Mouse (Mus musculus) liver, embryonic 11.5 days (tissue): Measurements from ENCODE around the gene Ilf3. TPM values are rescaled to one million over a fixed set of nuclear protein-coding genes. Genes with fewer than 3 reads are reported as not detected.
A peak's percentile ranks its signal among the peaks of the same experiment; 100 is the strongest.

Source experiments
- ATAC-seq: fragments of 200-750 bp; cut with Nextera tagmentation; replicated peaks from 2 replicates; pipeline ENCODE4 v1.8.0; 2017; ENCODE audit warnings: moderate number of reproducible peaks, mild to moderate bottlenecking, moderate TSS enrichment, moderate library complexity; ENCODE audit not compliant: low FRiP score
- DNase-seq: peaks from one replicate; pipeline ENCODE4 v3.0.0-alpha.2; 2017; ENCODE audit warnings: low spot score
- H3K27ac ChIP-seq: fragments of 300-500 bp; sonication (generic); 2 replicates; pipeline ENCODE4 v1.5.1; 2014; ENCODE audit warnings: mild to moderate bottlenecking, low read depth, low read length, control low read depth
- H3K27me3 ChIP-seq: fragments of 300-500 bp; sonication (generic); replicated peaks from 2 replicates; pipeline ENCODE4 v1.6.1; 2014; ENCODE audit warnings: low read length, mixed read lengths; ENCODE audit not compliant: control insufficient read depth, insufficient read depth
- H3K36me3 ChIP-seq: fragments of 300-500 bp; sonication (generic); 2 replicates; pipeline ENCODE4 v1.6.1; 2014; ENCODE audit warnings: mild to moderate bottlenecking, low read length, moderate library complexity, mixed read lengths; ENCODE audit not compliant: control insufficient read depth, insufficient read depth
- H3K4me1 ChIP-seq: fragments of 300-500 bp; sonication (generic); replicated peaks from 2 replicates; pipeline ENCODE4 v1.6.1; 2014; ENCODE audit warnings: low read length, mixed read lengths; ENCODE audit not compliant: control insufficient read depth, insufficient read depth
- H3K4me2 ChIP-seq: fragments of 300-500 bp; sonication (generic); 2 replicates; pipeline ENCODE4 v1.6.1; 2014; ENCODE audit warnings: mild to moderate bottlenecking, control low read depth, moderate library complexity
- H3K4me3 ChIP-seq: fragments of 300-500 bp; sonication (generic); 2 replicates; pipeline ENCODE4 v1.5.1; 2014; ENCODE audit warnings: low read depth, low read length, control low read depth
- H3K9ac ChIP-seq: fragments of 300-500 bp; sonication (generic); 2 replicates; pipeline ENCODE4 v1.6.1; 2014; ENCODE audit warnings: low read depth, low read length, control low read depth
- H3K9me3 ChIP-seq: fragments of 300-500 bp; sonication (generic); 2 replicates; pipeline ENCODE4 v1.6.1; 2016; ENCODE audit warnings: low read length, inconsistent platforms, mixed read lengths; ENCODE audit not compliant: control insufficient read depth
- WGBS: fragments of 180-500 bp; shearing (Covaris S2); extraction: QIAGEN DNeasy Blood & Tissue Kit; methylation state at CpG from one replicate; pipeline ENCODE4 v1.1.7; 2014; 5-methylcytosine and 5-hydroxymethylcytosine counted together
- polyA plus RNA-seq: library from polyadenylated mRNA; unstranded; fragments of >200 nt; fragmentation: Nextera tagmentation; extraction: Ambion mirVana; gene quantifications from 2 replicates; pipeline ENCODE4 v1.2.1, GENCODE M21; 2014

The Ilf3 gene
- polyA plus RNA-seq, 1 experiment from 2014 or later, result 141 TPM

DNA sequence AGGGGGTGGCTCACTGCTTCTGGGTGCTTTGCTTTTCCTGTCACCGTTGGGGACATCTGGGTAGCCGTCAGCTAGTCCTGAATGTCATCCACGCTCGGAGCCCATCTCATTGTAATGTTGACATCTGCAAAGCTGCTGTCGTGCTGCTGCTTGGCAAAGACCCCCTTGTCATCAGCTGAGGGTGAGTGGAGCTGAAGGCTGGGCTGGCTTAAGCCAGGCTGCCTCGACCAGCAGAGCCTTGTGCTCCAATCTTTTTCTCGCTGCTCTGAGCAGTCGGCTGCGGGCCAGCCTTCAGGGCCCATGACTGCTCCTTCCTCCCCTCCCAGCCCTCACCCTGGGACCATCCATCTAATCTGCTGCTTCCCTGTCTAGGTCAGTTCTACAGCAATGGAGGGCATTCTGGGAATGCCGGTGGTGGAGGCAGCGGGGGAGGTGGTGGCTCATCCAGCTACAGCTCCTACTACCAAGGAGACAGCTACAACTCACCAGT, 35.1 kb downstream of the Ilf3 start:
- no peak overlapping the region for H3K9ac ChIP-seq
- WGBS, result 87% methylated on average over 11 of the region's 11 CpGs
- H3K4me1 ChIP-seq, result no peaks in the 10 kb centered on the region
- no peak for DNase-seq
- H3K9me3 ChIP-seq, result no peaks in the 10 kb centered on the region
- H3K4me3 ChIP-seq, result no peak overlapping the region
- no peak overlapping the region for H3K27ac ChIP-seq
- peaks cover 69% of the 10 kb centered on the region for H3K36me3 ChIP-seq
- ATAC-seq, result no peak
- H3K27me3 ChIP-seq, result no peaks in the 10 kb centered on the region
- no peak overlapping the region for H3K4me2 ChIP-seq

DNA sequence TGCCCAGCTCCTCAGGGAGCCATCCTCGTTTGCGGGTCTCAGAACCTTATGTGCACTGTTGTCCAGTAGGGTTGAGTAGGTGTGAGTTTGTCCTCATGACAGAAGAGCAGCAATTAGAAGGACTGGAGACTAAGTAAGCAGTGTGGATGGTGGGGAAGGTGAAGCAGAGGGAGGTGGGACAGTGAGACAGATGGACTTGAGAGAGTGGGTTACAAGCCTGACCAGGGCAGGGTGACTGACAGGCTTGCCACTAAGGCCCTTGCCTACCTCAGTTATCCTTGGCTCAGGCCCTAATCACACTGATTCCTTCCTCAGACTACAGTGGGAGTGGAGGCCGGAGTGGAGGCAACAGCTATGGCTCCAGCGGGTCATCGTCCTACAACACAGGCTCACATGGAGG, 36.1 kb downstream of the Ilf3 start:
- no peak overlapping the region for H3K27ac ChIP-seq
- H3K9me3 ChIP-seq, result no peaks in the 10 kb centered on the region
- H3K4me1 ChIP-seq, result no peaks in the 10 kb centered on the region
- H3K4me2 ChIP-seq, result no peak overlapping the region
- ATAC-seq (no peak), DNase-seq (no peak)
- no peak overlapping the region for H3K9ac ChIP-seq
- peaks cover 62% of the 10 kb centered on the region for H3K36me3 ChIP-seq
- no peaks in the 10 kb centered on the region for H3K27me3 ChIP-seq
- H3K4me3 ChIP-seq, result no peak overlapping the region
- 93% methylated on average over 5 of the region's 5 CpGs for WGBS

DNA sequence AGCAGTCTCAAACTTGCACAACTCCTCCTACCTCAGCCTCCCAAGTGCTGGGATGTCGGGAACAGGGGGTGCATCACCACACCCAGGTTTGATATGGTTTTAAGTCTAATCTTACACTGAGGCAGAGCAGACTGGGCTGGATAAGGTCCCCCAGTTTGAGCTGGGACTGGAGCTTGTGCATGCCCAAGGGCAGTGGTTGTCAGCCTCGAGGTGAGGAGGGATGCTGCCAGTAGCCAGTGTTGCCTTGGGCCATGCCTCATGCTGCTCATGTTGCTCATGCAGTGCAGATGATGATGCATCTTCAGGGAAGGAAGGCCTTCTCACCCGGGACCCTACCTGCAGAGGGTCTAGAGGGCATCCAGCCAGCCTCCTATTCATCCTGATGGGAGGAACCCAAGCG, 37.9 kb downstream of the Ilf3 start:
- Histone ChIP-seq H3K4me1 (no peaks in the 10 kb centered on the region), H3K4me2 (no peak overlapping the region), H3K4me3 (no peak overlapping the region), H3K27me3 (no peaks in the 10 kb centered on the region), H3K27ac (no peak overlapping the region), H3K9me3 (no peaks in the 10 kb centered on the region), H3K36me3 (peaks cover 49% of the 10 kb centered on the region), H3K9ac (no peak overlapping the region)
- ATAC-seq (no peak), DNase-seq (no peak)
- 66% methylated on average over 4 of the region's 4 CpGs for WGBS

DNA sequence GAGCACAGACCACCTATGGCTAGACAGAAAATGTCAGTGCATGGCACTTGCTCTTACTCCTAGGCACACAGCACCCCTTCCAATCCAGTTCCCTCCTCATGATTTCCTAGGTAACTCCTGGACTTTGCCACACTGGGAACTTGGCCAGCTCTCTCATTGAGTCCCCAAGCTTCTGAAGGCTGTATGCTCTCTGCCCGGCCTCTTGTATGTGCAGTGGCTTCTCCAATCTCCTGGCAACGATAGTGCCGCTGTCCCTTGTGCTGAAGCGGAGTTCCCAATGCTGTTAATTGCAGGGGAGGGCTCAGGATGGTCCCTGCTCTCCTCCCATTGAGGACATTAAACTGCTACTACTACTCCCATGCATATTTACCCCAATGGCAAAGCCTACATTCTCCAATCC, 40.3 kb downstream of the Ilf3 start:
- Histone ChIP-seq H3K4me1 (peaks cover 5% of the 10 kb centered on the region), H3K36me3 (peaks cover 36% of the 10 kb centered on the region), H3K9me3 (no peaks in the 10 kb centered on the region), H3K4me2 (no peak overlapping the region), H3K4me3 (no peak overlapping the region), H3K9ac (no peak overlapping the region), H3K27ac (no peak overlapping the region), H3K27me3 (no peaks in the 10 kb centered on the region)
- 27% methylated on average over 4 of the region's 4 CpGs for WGBS
- DNase-seq (no peak), ATAC-seq (no peak)

DNA sequence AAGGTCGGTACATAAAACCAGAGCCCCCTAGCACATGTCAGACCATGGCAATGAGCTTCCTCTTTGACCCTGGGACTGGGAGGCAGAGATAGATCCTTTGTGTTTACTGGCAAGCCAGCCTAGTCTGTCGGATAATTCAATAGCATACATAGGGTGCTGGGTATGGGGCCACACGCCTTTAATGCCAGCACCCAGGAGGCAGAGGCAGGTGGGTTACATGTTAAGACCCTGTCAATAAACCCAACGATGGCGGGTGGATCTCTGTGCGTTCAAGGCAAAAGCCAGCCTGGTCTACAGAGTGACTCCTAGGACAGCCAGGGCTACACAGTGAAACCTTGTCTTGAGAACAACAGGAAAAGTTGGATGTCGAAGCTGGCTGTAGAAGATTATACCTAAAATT, 41.0 kb downstream of the Ilf3 start:
- Histone ChIP-seq H3K4me2 (no peak overlapping the region), H3K27me3 (no peaks in the 10 kb centered on the region), H3K4me1 (peaks cover 5% of the 10 kb centered on the region), H3K27ac (no peak overlapping the region), H3K4me3 (no peak overlapping the region), H3K36me3 (peaks cover 31% of the 10 kb centered on the region), H3K9me3 (no peaks in the 10 kb centered on the region), H3K9ac (no peak overlapping the region)
- DNase-seq (no peak), ATAC-seq (no peak)
- WGBS, result 71% methylated on average over 7 of the region's 7 CpGs

DNA sequence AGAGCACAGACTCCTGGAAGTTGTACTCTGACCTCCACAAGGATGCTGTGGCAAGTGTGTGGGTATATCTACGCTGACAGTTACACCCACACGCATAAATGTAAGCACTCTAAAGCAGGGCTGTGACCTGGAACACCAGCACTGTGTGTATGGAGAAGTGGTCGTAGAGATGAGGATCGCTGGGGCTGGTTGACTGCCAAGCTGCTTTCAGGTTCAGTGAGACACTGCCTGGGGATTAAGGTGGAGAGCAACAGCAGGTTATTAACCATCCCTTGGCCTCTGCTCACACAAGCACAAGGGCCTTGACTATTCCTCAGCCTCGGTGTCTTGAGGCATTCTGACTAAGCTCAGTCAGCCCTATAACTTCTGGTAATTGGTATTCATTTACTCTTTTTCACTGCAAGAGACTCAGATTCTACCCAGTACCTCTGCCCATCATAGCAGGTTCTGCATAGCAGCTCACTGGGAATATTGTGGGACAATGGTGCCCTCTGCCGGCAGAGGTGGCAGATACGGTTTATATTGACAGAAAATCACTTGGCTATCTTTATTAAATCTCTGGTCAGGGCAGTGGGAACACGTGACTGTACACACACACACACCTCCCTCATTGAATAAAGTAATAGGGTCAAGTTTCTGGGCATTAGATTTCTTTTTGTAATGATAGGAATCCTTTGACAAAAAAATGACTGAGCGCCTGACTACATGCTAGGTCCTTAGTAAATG, 42.1 kb downstream of the Ilf3 start:
- H3K4me1 ChIP-seq, result peaks cover 5% of the 10 kb centered on the region
- peaks cover 22% of the 10 kb centered on the region for H3K36me3 ChIP-seq
- H3K27ac ChIP-seq, result no peak overlapping the region
- 34% methylated on average over 9 of the region's 9 CpGs for WGBS
- no peak overlapping the region for H3K4me2 ChIP-seq
- H3K27me3 ChIP-seq, result no peaks in the 10 kb centered on the region
- no peak overlapping the region for H3K4me3 ChIP-seq
- DNase-seq (peak; percentile 65), ATAC-seq (no peak)
- no peaks in the 10 kb centered on the region for H3K9me3 ChIP-seq
- no peak overlapping the region for H3K9ac ChIP-seq

DNA sequence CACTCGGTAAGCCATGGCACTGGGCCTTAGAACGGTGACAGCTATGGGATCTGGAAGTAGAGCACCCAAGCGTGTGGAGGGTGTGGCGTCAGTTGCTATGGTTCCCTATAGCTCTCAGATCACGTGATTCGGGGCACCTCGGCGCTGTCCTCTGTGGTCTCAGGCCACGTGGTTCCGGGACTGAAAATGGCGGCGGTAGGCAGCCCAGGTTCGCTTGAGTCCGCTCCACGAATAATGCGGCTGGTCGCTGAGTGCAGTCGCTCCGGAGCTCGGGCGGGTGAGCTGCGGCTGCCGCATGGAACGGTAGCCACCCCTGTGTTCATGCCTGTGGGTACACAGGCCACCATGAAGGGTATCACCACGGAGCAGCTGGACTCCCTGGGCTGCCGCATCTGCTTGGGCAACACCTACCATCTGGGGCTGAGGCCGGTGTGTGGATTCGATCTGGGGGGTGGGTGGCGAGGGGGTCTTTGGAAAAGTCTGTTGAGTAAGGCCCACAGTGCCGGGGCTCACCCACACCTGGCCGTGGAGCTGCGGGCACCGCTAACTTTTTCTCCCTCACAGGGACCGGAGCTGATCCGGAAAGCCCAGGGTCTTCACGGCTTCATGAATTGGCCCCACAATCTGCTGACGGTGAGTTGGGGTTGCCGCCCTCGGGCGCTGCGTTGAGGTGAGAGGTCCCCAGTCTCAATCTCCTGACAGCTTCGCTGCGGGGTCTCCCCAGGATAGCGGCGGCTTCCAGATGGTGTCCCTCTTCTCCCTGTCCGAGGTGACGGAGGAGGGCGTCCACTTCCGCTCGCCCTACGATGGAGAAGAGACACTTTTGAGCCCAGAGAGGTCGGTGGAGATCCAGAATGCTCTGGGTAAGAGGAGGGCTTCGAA, 44.2 kb downstream of the Ilf3 start, which contains the start of gene Qtrt1:
Gene Qtrt1 (plus strand): TSS at position 169 of the 882 bp plus-strand sequence.
- Histone ChIP-seq H3K9me3 (no peaks in the 10 kb centered on the region), H3K4me3 (peak within 1 kb of the TSS; percentile 82), H3K9ac (peak within 1 kb of the TSS; percentile 87), H3K4me1 (peaks cover 5% of the 10 kb centered on the region), H3K27ac (peak within 1 kb of the TSS; percentile 4; the same call in 1 of the 2 replicates), H3K4me2 (peak within 1 kb of the TSS; percentile 66), H3K27me3 (no peaks in the 10 kb centered on the region), H3K36me3 (peaks cover 15% of the 10 kb centered on the region)
- WGBS, result 1% methylated on average over 53 of the region's 53 CpGs
- ATAC-seq (peak; percentile 94), DNase-seq (peak; percentile 84)

DNA sequence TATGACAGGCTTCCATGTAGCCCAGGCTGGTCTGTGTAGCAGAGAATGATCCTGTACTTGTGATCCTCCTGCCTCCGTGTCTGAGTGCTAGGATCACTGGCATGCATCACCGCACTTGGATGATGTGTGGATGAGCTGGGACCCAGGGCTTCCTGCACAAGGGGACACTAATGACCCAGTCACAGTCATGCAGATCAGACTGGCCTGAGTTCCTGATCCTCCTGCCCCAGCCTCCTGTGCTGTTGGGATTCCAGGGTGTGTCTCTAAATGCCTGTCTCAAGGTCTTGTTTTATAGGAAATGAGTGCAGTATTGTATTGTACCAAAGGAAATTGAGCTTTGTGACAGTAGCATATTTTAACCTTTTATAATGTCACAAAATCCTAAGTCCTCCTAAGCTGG, 50.2 kb downstream of the Ilf3 start:
- H3K9me3 ChIP-seq, result no peaks in the 10 kb centered on the region
- H3K9ac ChIP-seq, result no peak overlapping the region
- no peak overlapping the region for H3K4me2 ChIP-seq
- no peak overlapping the region for H3K27ac ChIP-seq
- 90% methylated on average over 2 of the region's 2 CpGs for WGBS
- no peak overlapping the region for H3K4me3 ChIP-seq
- ATAC-seq (no peak), DNase-seq (no peak)
- no peaks in the 10 kb centered on the region for H3K27me3 ChIP-seq
- no peaks in the 10 kb centered on the region for H3K4me1 ChIP-seq
- peaks cover 51% of the 10 kb centered on the region for H3K36me3 ChIP-seq
